Mouse (Mus musculus) myocyte (in vitro differentiated cells): ENCODE measurements at regions not wholly inside any gene's neighbourhood (a gene's known extent, or its start where the extent isn't known, plus 50 kb on each side); places are given as distances from the start of the nearest gene placed in this dataset.

Experiments used
- H3K27me3 ChIP-seq: one replicate; pipeline ENCODE4 v1.6.1; 2011; ENCODE audit not compliant: control insufficient read depth, insufficient read depth, insufficient read length
- H3K36me3 ChIP-seq: one replicate; pipeline ENCODE4 v1.6.1; 2011; ENCODE audit not compliant: control insufficient read depth, insufficient read depth
- H3K4me2 ChIP-seq: one replicate; pipeline ENCODE4 v1.6.1; 2011; ENCODE audit warnings: low read depth, control low read depth
- H3K4me3 ChIP-seq: one replicate; pipeline ENCODE4 v1.5.1; 2011; ENCODE audit warnings: mild to moderate bottlenecking, control low read depth, moderate library complexity
- H3K79me2 ChIP-seq: one replicate; pipeline ENCODE4 v1.6.1; 2011; ENCODE audit not compliant: control insufficient read depth, insufficient read depth
- H3ac ChIP-seq: one replicate; pipeline ENCODE4 v1.6.1; 2011; ENCODE audit not compliant: control insufficient read depth, insufficient read length
- CEBPB ChIP-seq: IDR thresholded peaks from 2 replicates; pipeline ENCODE4 v1.6.1; 2011; ENCODE audit warnings: mild to moderate bottlenecking, moderate library complexity; ENCODE audit not compliant: poor library complexity, insufficient read depth, severe bottlenecking
- E2F4 ChIP-seq: IDR thresholded peaks from one replicate; pipeline ENCODE4 v1.6.1; 2011; ENCODE audit warnings: mild to moderate bottlenecking, control low read depth, moderate library complexity; ENCODE audit not compliant: insufficient read depth
- MAX ChIP-seq: IDR thresholded peaks from one replicate; pipeline ENCODE4 v1.6.1; 2011; ENCODE audit warnings: low read depth, mild to moderate bottlenecking, control low read depth
- MYOD1 ChIP-seq, 3 experiments: IDR thresholded peaks; one replicate each; pipeline ENCODE4 v1.6.1; 2011; ENCODE audit warnings: control low read depth in 2 of 3, low read depth in 2 of 3, mild to moderate bottlenecking in 2 of 3, moderate library complexity in 1 of 3; ENCODE audit not compliant: insufficient read length in 2 of 3, control insufficient read depth in 1 of 3
- MYOG ChIP-seq, 3 experiments: IDR thresholded peaks; one replicate each; pipeline ENCODE4 v1.6.1; 2011; ENCODE audit warnings: control low read depth in 2 of 3, low read depth in 2 of 3, mild to moderate bottlenecking in 2 of 3; ENCODE audit not compliant: insufficient read length in 2 of 3, control insufficient read depth in 1 of 3, insufficient read depth in 1 of 3
- POLR2A ChIP-seq: IDR thresholded peaks from one replicate; pipeline ENCODE4 v1.6.1; 2011; ENCODE audit warnings: low read depth, mild to moderate bottlenecking, control low read depth, moderate library complexity; ENCODE audit not compliant: insufficient read length
- POLR2AphosphoS2 ChIP-seq: IDR thresholded peaks from one replicate; pipeline ENCODE4 v1.6.1; 2011; ENCODE audit warnings: low read depth, control low read depth; ENCODE audit not compliant: insufficient read length
- REST ChIP-seq: IDR thresholded peaks from one replicate; pipeline ENCODE4 v1.6.1; 2011; ENCODE audit warnings: mild to moderate bottlenecking, control low read depth, moderate library complexity; ENCODE audit not compliant: insufficient read depth, insufficient read length
- SRF ChIP-seq: IDR thresholded peaks from one replicate; pipeline ENCODE4 v1.6.1; 2011; ENCODE audit warnings: low read depth; ENCODE audit not compliant: control insufficient read depth, insufficient read length
- TCF12 ChIP-seq: IDR thresholded peaks from one replicate; pipeline ENCODE4 v1.6.1; 2011; ENCODE audit warnings: mild to moderate bottlenecking, control low read depth; ENCODE audit not compliant: poor library complexity, insufficient read depth, severe bottlenecking
- TCF3 ChIP-seq: IDR thresholded peaks from one replicate; pipeline ENCODE4 v1.6.1; 2011; ENCODE audit warnings: low read depth, control low read depth; ENCODE audit not compliant: insufficient read length
- USF1 ChIP-seq: IDR thresholded peaks from one replicate; pipeline ENCODE4 v1.6.1; 2011; ENCODE audit warnings: low read depth, mild to moderate bottlenecking, control low read depth, moderate library complexity

DNA sequence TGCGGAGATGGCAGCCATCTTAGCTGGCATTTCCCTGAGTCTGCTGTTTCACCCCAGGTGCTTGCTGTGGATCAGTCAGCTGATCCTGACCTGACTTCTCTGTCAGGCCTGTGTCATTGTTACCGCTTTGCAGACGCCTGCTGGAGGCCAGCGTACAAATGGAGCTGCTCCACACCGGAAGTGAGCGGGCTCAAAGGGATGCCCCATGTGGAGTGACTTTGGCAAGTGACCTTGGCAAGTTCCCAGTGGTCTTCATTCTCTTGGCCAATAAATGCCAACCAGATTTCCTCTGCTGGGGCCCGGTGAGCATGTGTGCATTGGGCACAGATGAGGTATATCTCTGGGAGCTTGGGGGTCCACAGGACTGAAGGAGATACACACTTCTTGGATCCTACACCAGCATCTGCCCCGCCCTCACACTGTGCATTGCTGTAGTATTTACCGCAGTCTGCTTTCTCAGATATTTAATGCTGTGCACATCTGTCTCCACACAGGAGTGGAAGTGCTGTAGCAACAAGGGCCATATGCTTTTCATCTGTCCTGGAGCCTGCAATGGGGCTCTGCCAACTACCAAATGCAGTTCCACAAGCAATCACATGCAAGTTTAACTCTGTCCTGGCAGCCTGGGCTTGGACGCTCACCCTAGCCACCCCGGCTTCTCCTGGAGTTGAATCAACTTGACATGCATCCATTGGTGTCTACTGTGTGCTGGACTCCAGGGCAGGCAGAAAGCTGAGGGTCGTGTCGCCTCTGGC is 202.7 kb downstream of the Cdh26 start:
- Histone ChIP-seq H3ac (no peak overlapping the region), H3K4me2 (no peak overlapping the region), H3K79me2 (no peaks in the 10 kb centered on the region), H3K4me3 (no peak overlapping the region), H3K27me3 (no peaks in the 10 kb centered on the region), H3K36me3 (no peaks in the 10 kb centered on the region)
- TF ChIP-seq E2F4 (no peak), POLR2AphosphoS2 (no peak), POLR2A (no peak), REST (no peak), TCF3 (no peak)

DNA sequence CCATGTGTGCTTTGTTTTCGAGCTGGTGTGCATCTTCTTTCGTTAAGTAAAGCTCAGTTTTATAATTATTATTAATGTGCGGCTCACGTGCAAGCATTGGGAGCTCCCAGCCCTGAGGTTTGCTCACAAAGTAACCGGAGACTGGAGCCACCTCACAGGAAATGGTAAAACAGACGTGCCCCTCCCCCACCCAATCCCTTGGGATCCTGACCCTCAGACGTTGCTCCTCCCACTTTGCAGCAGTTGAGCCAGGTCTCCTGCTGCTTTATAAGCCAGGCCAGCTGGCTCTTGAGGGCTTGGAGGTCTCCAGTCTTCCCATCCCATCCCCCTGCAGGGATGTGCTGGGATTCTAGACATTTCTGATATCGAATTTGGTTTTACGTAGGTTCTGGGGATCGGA is 203.8 kb downstream of the Cdh26 start:
- TF ChIP-seq REST: no peak
- no peak for TF ChIP-seq TCF12
- no peak for TF ChIP-seq MYOG (IDR thresholded peaks at IDR 0.05; ENCODE audit: control insufficient read depth in 1 of 3, insufficient read depth in 1 of 3, insufficient read length in 2 of 3, low read depth in 2 of 3)
- TF ChIP-seq POLR2AphosphoS2: no peak
- no peak for TF ChIP-seq USF1
- no peak for TF ChIP-seq E2F4
- TF ChIP-seq MAX: no peak
- no peak for TF ChIP-seq CEBPB
- no peak for TF ChIP-seq POLR2A
- no peak for TF ChIP-seq TCF3
- TF ChIP-seq MYOD1 (IDR thresholded peaks at IDR 0.05; ENCODE audit: control insufficient read depth in 1 of 3, insufficient read length in 2 of 3, low read depth in 2 of 3): no peak
- no peak for TF ChIP-seq SRF
- no peak overlapping the region for H3K4me2 ChIP-seq
- no peaks in the 10 kb centered on the region for H3K36me3 ChIP-seq
- no peak overlapping the region for H3K4me3 ChIP-seq
- no peaks in the 10 kb centered on the region for H3K79me2 ChIP-seq
- H3ac ChIP-seq: no peak overlapping the region
- H3K27me3 ChIP-seq: no peaks in the 10 kb centered on the region

DNA sequence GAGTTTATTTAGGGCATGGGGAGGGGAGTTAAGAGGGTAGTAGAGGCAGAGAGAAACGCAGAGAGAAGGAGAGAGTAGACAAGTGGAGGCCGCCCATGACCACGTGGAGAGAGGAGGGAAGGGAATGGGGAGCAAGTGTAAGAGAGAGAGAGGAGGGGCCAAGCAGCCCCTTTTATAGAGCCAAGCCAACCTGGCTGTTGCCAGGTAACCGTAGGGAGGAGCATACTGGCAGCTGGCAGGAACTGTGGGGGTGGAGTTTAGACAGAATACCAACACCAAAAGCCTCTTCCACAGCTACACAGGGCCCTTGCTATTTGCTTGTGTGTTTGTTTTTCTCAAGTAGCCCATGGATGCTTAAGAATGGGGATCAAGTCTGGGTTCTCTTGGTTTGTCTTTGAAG is 205.4 kb downstream of the Cdh26 start:
- TF ChIP-seq CEBPB (no peak), SRF (no peak), TCF3 (no peak), MYOG (IDR thresholded peaks at IDR 0.05; ENCODE audit: control insufficient read depth in 1 of 3, insufficient read depth in 1 of 3, insufficient read length in 2 of 3, low read depth in 2 of 3) (no peak)
- Histone ChIP-seq H3ac (no peak overlapping the region), H3K4me2 (no peak overlapping the region), H3K4me3 (no peak overlapping the region), H3K79me2 (no peaks in the 10 kb centered on the region), H3K36me3 (no peaks in the 10 kb centered on the region), H3K27me3 (no peaks in the 10 kb centered on the region)

DNA sequence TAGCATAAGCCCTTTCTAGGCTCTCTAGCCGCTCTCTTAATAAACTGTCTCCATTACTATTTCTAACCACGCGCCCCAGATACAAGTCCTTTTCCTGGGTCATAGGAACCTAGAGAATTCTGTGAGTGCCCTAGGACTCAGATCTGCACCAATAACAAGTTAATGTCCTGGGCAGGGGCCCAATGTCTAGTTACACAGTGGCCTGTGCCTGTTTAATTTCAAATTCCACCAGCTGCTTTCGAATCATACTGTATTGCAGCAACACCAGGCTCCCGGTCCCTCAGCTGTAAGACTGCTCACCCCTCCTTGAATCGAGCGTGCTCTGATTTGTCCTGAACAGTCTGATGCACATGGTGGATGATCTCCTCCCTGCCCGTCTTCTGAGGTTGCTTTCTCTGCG is 206.6 kb downstream of the Cdh26 start:
- Histone ChIP-seq H3K36me3 (no peaks in the 10 kb centered on the region), H3ac (no peak overlapping the region), H3K4me2 (no peak overlapping the region), H3K79me2 (no peaks in the 10 kb centered on the region), H3K4me3 (no peak overlapping the region), H3K27me3 (no peaks in the 10 kb centered on the region)
- no peak for TF ChIP-seq POLR2A
- TF ChIP-seq TCF12: no peak
- TF ChIP-seq REST: no peak
- TF ChIP-seq MYOD1 (IDR thresholded peaks at IDR 0.05; ENCODE audit: control insufficient read depth in 1 of 3, insufficient read length in 2 of 3, low read depth in 2 of 3): no peak
- no peak for TF ChIP-seq MAX
- no peak for TF ChIP-seq MYOG (IDR thresholded peaks at IDR 0.05; ENCODE audit: control insufficient read depth in 1 of 3, insufficient read depth in 1 of 3, insufficient read length in 2 of 3, low read depth in 2 of 3)
- no peak for TF ChIP-seq SRF
- no peak for TF ChIP-seq CEBPB
- no peak for TF ChIP-seq USF1
- TF ChIP-seq E2F4: no peak
- TF ChIP-seq TCF3: no peak
- no peak for TF ChIP-seq POLR2AphosphoS2

DNA sequence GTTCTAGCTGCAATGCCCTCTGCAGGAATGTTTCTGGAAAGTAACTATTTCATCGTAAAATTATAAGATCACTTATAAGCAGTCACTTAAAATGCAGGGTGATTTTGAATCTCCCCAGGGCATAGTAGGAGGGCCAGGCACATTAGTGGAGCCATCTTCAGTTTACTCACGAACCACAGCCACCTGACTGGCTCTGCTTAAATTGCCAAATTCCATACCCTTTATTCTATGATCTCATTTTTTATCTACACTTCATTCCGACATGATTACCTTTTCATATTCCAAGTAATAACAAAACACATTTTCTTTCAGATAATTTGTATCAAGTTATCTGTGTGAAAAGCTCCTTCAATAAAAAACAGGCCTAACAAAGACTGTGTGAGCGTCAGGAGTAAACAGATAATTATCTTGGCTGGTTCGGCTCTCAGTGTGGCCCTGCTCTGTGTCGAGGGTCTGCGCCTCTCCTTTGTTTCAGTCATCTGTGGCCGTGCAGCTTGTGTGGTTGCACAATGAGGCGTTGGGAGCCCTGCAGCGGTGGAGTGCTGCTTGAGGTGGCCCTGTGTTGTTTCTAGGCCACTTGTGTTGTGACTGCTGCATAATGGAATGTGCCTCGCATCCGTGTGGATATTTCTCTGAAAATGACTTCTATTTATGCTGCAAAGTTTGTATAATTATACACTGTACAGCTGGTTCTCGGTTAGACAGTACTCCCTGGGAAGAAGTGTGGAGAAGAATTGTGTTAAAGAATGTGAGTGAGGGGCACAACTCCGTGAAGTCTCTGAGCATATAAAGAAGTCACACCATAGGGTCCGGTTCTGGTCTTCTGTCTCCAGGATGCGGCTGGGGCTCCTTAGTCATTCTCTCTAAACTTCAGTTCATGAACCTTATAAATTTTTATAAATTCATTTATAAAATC is 212.1 kb downstream of the Cdh26 start:
- Histone ChIP-seq H3K27me3 (no peaks in the 10 kb centered on the region), H3K4me2 (no peak overlapping the region), H3K4me3 (no peak overlapping the region), H3K79me2 (no peaks in the 10 kb centered on the region), H3K36me3 (no peaks in the 10 kb centered on the region), H3ac (no peak overlapping the region)
- TF ChIP-seq MAX: no peak
- no peak for TF ChIP-seq CEBPB
- no peak for TF ChIP-seq USF1
- no peak for TF ChIP-seq TCF3
- no peak for TF ChIP-seq SRF
- no peak for TF ChIP-seq REST
- TF ChIP-seq MYOG (IDR thresholded peaks at IDR 0.05; ENCODE audit: control insufficient read depth in 1 of 3, insufficient read depth in 1 of 3, insufficient read length in 2 of 3, low read depth in 2 of 3): no peak
- TF ChIP-seq E2F4: no peak
